Mouse (Mus musculus) intestine, embryonic 16.5 days (tissue): Measurements from ENCODE around the gene Fzd5. TPM values are rescaled to one million over a fixed set of nuclear protein-coding genes. Genes with fewer than 3 reads are reported as not detected.

Experiments used
- ATAC-seq: fragments of 200-750 bp; cut with Nextera tagmentation; 2 replicates; pipeline ENCODE4 v1.8.0; 2017; ENCODE audit warnings: moderate TSS enrichment, moderate library complexity
- H3K27ac ChIP-seq: fragments of 300-500 bp; sonication (generic); 2 replicates; pipeline ENCODE4 v1.5.1; 2014; ENCODE audit warnings: mild to moderate bottlenecking, low read length
- H3K27me3 ChIP-seq: fragments of 300-500 bp; sonication (generic); replicated peaks from 2 replicates; pipeline ENCODE4 v1.6.1; 2014; ENCODE audit warnings: low read length, control low read depth, mixed read lengths; ENCODE audit not compliant: control insufficient read depth, insufficient read depth
- H3K36me3 ChIP-seq: fragments of 300-500 bp; sonication (generic); 2 replicates; pipeline ENCODE4 v1.6.1; 2014; ENCODE audit warnings: low read length, control low read depth; ENCODE audit not compliant: control insufficient read depth, insufficient read depth
- H3K4me1 ChIP-seq: fragments of 300-500 bp; sonication (generic); 2 replicates; pipeline ENCODE4 v1.6.1; 2014; ENCODE audit warnings: low read length, control low read depth, mixed read lengths; ENCODE audit not compliant: control insufficient read depth, insufficient read depth
- H3K4me2 ChIP-seq: fragments of 300-500 bp; sonication (generic); 2 replicates; pipeline ENCODE4 v1.6.1; 2014; ENCODE audit warnings: low read depth, low read length, control low read depth
- H3K4me3 ChIP-seq: fragments of 300-500 bp; sonication (generic); 2 replicates; pipeline ENCODE4 v1.5.1; 2014; ENCODE audit warnings: mild to moderate bottlenecking, low read length
- H3K9ac ChIP-seq: fragments of 300-500 bp; sonication (generic); 2 replicates; pipeline ENCODE4 v1.6.1; 2014; ENCODE audit warnings: low read depth, low read length
- H3K9me3 ChIP-seq: fragments of 300-500 bp; sonication (generic); 2 replicates; pipeline ENCODE4 v1.6.1; 2016; ENCODE audit warnings: low read length, control low read depth; ENCODE audit not compliant: control insufficient read depth
- WGBS: fragments of 180-500 bp; shearing (Covaris S2); extraction: QIAGEN DNeasy Blood & Tissue Kit; methylation state at CpG from one replicate; pipeline ENCODE4 v1.1.7; 2014; 5-methylcytosine and 5-hydroxymethylcytosine counted together
- polyA plus RNA-seq: library from polyadenylated mRNA; unstranded; fragments of >200 nt; fragmentation: Nextera tagmentation; extraction: Ambion mirVana; gene quantifications from 2 replicates; pipeline ENCODE4 v1.2.1, GENCODE M21; 2015

The Fzd5 gene
- polyA plus RNA-seq, 1 experiment from 2014 or later, result 6.1 TPM

DNA sequence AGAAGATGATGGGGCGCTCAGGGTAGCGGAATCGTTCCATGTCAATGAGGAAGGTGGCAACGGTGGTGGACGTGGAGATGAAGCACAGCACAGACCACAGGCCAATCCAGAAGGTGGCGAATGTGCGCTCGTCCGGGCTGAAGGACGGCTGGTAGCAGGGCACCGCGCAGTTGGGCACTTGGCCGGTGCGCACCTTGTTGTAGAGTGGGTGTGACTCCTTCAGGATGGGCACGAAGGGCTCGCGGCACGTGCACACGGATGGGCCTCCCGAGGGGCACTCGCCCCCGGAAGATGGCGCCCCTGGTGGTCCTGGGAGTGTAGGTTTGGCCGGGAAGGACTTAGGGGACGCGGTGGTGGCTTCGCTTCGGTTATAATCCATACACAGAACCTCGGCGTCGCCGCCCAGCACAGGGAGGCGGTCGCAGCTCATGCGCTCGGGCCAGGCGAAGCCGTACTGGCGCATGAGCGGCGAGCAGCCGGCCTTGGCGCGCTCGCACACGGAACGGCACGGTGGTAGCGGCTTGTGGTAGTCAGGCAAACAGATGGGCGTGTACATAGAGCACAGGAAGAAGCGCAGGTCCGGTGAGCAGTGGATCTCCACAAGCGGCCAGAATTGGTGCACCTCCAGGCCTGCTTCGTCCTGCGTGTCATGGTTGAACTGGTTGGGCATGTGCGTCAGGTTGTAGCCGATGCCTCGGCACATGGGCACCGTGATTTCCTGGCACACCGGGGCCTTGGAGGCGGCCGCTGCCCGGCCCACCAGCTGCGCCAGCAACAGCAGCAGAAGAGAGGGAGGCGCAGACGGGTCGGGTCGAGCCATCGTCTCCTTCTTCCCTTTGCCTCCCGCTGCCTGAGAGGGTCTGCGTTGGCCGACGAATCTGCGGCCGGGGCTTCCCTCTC is 1.5 kb downstream of the Fzd5 start:
- peak overlapping the region; percentile 90 for H3K4me3 ChIP-seq
- H3K27me3 ChIP-seq, result no peaks in the 10 kb centered on the region; the same call in 1 of the 2 replicates
- 6% methylated on average over 74 of the region's 75 CpGs for WGBS
- peak overlapping the region; percentile 88 for H3K9ac ChIP-seq
- no peaks in the 10 kb centered on the region; the same call in 1 of the 2 replicates for H3K36me3 ChIP-seq
- peak overlapping the region; percentile 98 for H3K4me2 ChIP-seq
- peak overlapping the region; percentile 92 for H3K27ac ChIP-seq
- no peak for ATAC-seq
- peaks cover 27% of the 10 kb centered on the region; the same call in 1 of the 2 replicates for H3K4me1 ChIP-seq
- no peaks in the 10 kb centered on the region for H3K9me3 ChIP-seq

DNA sequence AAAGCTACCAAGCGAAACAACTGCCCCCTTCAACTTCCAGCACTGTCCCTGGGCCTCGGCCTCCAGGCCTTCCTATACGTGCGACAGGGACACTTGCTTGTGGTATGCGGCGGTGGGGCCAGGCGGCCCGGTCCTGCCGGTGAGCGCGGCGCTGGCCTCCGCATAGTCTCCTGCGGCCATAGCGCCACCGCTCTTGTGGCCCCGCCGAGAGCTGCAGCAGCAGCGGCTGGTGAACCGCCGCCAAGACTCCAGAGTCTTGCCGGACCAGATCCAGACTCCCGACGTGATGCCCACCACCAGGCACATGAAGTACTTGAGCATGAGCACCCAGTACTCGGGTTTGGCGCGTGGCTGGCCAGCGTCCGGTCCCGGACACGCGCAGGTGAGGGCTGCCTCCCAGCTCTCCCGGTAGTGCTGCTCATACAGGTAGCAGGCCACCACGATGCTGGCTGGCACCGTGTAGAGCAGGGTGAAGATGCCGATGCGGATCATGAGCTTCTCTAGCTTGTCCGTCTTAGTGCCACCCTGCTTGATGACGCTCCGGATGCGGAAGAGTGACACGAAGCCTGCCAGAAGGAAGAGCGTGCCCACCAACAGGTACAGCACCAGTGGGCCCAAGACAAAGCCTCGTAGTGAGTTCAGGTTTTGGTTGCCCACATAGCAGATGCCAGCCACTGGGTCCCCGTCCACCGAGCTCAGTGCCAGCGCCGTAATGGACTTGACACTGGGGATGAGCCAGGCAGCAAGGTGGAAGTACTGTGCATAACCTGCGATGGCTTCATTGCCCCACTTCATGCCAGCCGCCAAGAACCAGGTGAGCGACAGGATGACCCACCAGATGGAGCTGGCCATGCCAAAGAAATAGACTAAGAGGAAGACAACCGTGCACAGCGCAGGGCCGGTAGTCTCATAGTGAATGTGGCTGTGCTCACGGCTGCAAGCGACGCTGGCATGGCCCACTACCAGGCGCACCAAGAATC is 2.5 kb downstream of the Fzd5 start:
- peak overlapping the region; percentile 90 for H3K4me3 ChIP-seq
- peaks cover 29% of the 10 kb centered on the region; the same call in 1 of the 2 replicates for H3K4me1 ChIP-seq
- H3K9me3 ChIP-seq, result no peaks in the 10 kb centered on the region
- 29% methylated on average over 58 of the region's 58 CpGs for WGBS
- H3K4me2 ChIP-seq, result peak overlapping the region; percentile 98
- peak overlapping the region; percentile 37; the same call in 1 of the 2 replicates for H3K27ac ChIP-seq
- H3K27me3 ChIP-seq, result no peaks in the 10 kb centered on the region; the same call in 1 of the 2 replicates
- no peak for ATAC-seq
- peak overlapping the region; percentile 88 for H3K9ac ChIP-seq
- H3K36me3 ChIP-seq, result no peaks in the 10 kb centered on the region; the same call in 1 of the 2 replicates

DNA sequence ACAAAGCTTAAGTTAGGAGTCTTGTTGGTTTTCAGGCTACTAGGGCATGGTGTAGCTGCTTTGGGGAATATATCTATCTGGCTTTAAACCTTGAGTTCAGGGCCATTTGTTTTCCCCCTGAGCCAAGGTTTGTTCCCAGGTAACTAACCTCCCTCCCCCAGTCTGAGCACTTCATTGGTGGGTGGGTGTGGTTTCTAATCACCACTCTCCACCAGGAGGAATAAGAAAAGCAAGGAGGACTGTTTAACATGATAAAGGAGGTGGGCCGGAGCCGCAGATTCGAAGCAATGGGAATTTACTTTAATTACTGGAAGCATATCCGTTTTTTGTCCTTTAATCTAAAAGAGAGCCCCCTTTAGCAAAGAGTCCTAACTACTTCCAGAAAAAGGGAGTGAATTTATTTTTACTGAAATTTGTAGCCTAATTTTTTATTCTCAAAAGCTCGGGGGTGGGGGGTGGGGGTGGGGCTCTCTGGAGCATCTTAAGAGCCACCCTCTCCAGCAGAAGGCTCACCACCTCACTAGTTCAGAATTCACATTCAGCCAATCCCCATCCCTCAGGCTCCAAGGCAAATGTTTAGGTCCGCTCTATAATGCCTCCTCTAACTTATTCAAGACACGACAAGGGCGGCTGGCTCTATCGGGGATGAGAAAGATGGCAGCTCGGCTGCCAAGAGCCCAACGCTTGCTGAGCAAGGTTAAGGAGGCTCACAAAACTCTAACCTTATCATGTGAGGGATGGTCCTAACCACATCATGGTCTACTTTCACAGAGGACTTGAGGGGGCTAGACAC is 3.9 kb downstream of the Fzd5 start:
- H3K9me3 ChIP-seq, result no peaks in the 10 kb centered on the region
- H3K4me1 ChIP-seq, result peaks cover 20% of the 10 kb centered on the region; the same call in 1 of the 2 replicates
- no peak overlapping the region; the same call in 1 of the 2 replicates for H3K27ac ChIP-seq
- WGBS, result 37% methylated on average over 11 of the region's 11 CpGs
- H3K36me3 ChIP-seq, result no peaks in the 10 kb centered on the region; the same call in 1 of the 2 replicates
- H3K4me2 ChIP-seq, result peak overlapping the region; percentile 98
- peak overlapping the region; percentile 48 for H3K9ac ChIP-seq
- peak overlapping the region; percentile 90 for H3K4me3 ChIP-seq
- ATAC-seq, result no peak
- H3K27me3 ChIP-seq, result no peaks in the 10 kb centered on the region; the same call in 1 of the 2 replicates

DNA sequence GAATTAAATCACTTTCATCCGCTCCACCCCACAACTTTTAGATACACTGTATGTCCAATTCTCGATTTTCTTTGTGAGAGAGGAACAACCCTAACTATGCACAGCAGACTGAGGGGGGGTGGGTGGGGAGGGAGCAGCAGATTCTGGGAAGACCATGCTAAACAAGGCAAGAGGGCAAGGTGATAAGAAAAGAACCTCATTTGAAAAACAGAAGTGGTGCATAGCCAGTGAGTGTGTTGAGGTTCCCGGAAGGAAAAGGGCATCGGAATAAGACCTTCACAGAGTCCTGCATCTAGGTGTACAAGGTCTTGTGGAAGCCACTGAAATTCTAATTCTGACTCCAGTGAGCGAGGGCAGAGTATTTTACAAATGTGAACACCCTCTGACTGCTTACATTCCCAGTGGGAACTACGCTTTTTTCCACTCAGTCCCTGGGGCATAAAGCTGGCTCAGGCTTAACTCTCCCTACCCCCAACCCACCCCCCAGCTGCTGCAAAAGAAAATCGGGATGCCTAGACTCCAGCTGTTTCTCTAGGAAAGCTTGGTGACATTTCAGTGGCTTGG is 4.8 kb downstream of the Fzd5 start:
- Histone ChIP-seq H3K27ac (no peak overlapping the region), H3K36me3 (no peaks in the 10 kb centered on the region; the same call in 1 of the 2 replicates), H3K9me3 (no peaks in the 10 kb centered on the region), H3K27me3 (no peaks in the 10 kb centered on the region; the same call in 1 of the 2 replicates), H3K4me3 (peak overlapping the region; percentile 90), H3K9ac (0 out of 2 replicates have a peak overlapping the region, but pooled peaks have one; percentile 48), H3K4me1 (peaks cover 14% of the 10 kb centered on the region; the same call in 1 of the 2 replicates), H3K4me2 (peak overlapping the region; percentile 98)
- no peak for ATAC-seq
- 55% methylated on average over 7 of the region's 7 CpGs for WGBS

DNA sequence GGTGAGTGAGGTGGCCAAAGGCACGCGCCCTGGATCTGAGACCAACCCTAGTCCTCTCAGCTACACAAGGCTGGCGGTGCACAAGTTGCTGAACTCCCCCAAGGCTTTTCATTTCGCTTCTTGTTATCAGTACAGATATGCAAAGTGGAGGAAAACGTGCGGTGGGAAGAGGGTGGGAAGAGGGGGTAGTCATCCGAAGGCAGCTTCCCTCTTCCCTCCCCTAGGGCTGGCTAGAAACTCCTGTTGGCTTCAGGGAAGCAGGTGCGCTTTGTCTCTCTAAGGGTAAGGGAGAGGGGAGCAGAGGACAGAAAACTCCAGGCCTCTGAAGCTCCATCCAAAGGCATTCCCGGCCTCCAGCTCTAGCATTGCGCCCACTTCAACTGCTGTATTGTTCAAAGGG is 5.4 kb downstream of the Fzd5 start:
- Histone ChIP-seq H3K4me3 (peak overlapping the region; percentile 90), H3K4me2 (peak overlapping the region; percentile 98), H3K36me3 (no peaks in the 10 kb centered on the region; the same call in 1 of the 2 replicates), H3K27ac (0 out of 2 replicates have a peak overlapping the region, but pooled peaks have one; percentile 9), H3K4me1 (peaks cover 14% of the 10 kb centered on the region; the same call in 1 of the 2 replicates), H3K9me3 (no peaks in the 10 kb centered on the region), H3K27me3 (no peaks in the 10 kb centered on the region; the same call in 1 of the 2 replicates), H3K9ac (peak overlapping the region; percentile 41; the same call in 1 of the 2 replicates)
- WGBS, result 43% methylated on average over 10 of the region's 10 CpGs
- no peak for ATAC-seq

DNA sequence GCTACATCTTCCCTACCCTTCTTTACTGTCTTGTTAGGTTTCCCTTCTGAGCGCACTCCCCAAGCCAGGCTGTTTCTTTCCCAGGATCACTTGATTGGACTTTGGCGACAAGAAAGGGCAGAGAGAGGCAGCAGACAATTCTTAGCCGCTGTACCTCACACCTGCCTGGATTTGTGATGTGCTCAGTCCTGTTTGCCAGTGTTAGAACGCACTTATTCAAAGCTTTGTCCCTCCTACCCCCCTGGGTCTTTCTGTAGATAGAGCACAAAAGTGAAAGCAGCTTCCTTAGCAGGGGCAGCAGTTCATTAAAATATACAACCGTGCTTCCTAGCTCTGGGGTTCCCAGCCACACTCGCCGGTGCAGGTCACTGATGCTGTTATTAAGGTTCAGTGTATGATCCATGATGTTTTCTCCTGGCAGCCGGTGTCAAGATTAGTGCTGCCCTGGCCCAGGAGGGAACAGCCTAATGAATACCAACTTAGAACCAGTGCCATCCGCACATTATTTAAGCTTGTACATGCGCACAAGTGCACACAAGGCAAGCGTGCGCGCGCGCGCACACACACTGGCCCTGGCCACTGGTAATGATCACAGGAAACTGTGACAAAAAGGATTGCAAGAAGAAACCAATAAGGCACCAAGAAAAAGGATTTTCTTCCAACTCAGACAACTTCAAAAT is 6.1 kb downstream of the Fzd5 start:
- H3K4me2 ChIP-seq, result peak overlapping the region; percentile 98
- H3K4me1 ChIP-seq, result peaks cover 14% of the 10 kb centered on the region; the same call in 1 of the 2 replicates
- no peak overlapping the region; the same call in 1 of the 2 replicates for H3K4me3 ChIP-seq
- H3K27me3 ChIP-seq, result no peaks in the 10 kb centered on the region; the same call in 1 of the 2 replicates
- no peaks in the 10 kb centered on the region; the same call in 1 of the 2 replicates for H3K36me3 ChIP-seq
- peak overlapping the region; percentile 41; the same call in 1 of the 2 replicates for H3K9ac ChIP-seq
- no peaks in the 10 kb centered on the region for H3K9me3 ChIP-seq
- no peak for ATAC-seq
- WGBS, result 67% methylated on average over 16 of the region's 16 CpGs
- no peak overlapping the region for H3K27ac ChIP-seq

DNA sequence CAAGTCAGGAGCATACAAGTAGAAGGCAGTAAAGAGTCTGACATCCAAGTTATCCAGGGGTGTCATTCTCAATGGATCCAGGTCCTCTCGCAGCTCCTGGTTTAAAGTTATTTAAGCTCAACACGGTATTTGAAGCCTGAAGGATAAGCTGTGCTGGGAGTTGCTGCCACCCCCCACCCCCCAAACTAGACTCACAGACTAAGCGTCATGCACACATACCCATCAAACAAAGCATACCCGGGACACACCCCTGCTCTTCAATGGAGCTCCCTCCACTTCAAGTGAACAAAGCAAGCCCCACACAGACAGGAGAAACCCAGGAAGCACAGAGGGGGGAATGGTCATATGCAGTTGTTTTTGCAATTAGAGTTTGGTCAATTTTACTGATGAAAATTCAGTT is 7.5 kb downstream of the Fzd5 start:
- ATAC-seq, result no peak
- Histone ChIP-seq H3K27me3 (no peaks in the 10 kb centered on the region), H3K4me3 (no peak overlapping the region), H3K4me2 (no peak overlapping the region), H3K9ac (no peak overlapping the region), H3K9me3 (no peaks in the 10 kb centered on the region), H3K27ac (no peak overlapping the region), H3K4me1 (peaks cover 7% of the 10 kb centered on the region; the same call in 1 of the 2 replicates), H3K36me3 (no peaks in the 10 kb centered on the region; the same call in 1 of the 2 replicates)
- WGBS, result 67% methylated on average over 4 of the region's 4 CpGs
